Mouse (Mus musculus) small intestine, adult 10 weeks (tissue): Measurements from ENCODE around the gene Olfr356. TPM values are rescaled to one million over a fixed set of nuclear protein-coding genes. Genes with fewer than 3 reads are reported as not detected.

Experiments
- polyA plus RNA-seq: library from polyadenylated mRNA; stranded (reverse); fragments of 350-450 nt; fragmentation: Illumina TruSeq; extraction: RNeasy Lipid Tissue Mini Kit (QIAGEN cat#74804); gene quantifications from one replicate; pipeline ENCODE4 v1.2.3, GENCODE M21; 2014; ENCODE audit warnings: low replicate concordance

Olfr356 gene
- polyA plus RNA-seq, result not detected

DNA sequence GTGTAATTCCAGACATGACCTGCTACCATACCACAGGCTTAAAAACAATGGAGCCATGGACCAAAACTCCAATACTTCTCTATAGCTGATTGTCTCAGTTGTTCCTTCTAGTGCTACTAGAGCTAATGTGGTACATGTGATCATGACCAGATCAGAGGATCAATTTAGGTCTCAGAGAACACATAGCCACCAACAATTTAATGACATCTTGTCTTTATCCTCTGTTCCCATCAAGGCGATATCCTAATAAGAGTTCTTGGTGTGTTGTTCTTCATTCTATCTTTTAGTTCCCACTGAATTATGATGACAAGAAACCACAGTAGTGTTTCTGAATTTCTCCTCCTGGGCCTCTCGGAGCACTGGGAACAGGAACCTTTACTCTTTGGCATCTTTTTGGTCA lies at the start of gene Olfr356:
Gene Olfr356, plus strand, starts transcription at position 301 of the 400 bp plus-strand sequence.

DNA sequence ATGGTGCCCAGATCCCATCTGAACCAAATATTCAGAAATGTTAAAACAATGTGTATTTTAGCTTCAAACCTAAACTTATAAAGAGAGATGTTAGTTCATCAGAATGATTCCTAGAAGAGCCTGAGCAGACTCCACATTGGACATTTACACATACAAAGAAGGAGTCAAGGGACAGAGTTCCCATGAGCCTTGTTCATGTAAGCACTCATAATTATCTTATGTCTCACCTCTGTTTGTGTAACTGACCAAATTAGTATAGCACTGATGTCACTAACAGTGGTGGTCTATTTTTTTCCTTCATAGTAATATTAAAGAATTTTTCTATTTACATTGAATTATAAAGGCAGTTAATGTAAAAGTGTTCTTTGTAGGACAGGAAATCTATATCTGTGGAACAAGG lies 44.1 kb upstream of the Olfr356 start, which contains the start of gene Olfr353:
Gene Olfr353, minus strand, starts transcription at position 101 of the 400 bp plus-strand sequence.

DNA sequence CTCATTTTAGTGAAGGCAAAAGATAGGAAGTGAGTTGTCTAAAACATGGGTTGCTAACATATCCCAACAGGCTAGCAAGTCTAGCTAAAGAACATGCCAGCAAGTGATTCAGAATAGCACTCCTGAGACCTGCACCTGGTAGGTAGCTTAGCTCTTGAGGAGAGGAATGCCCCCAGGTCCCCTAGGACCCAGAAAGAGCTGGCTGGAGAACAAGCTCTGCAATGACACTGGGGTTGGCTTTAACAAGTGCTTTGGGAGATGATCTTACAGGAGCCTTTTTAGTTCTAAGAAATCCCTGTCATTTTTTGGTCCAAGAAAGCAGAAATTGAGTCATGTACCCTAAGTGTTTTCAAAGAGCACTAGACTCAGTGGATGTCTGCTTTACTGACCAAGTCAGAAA lies 31.5 kb upstream of the Olfr356 start, which contains the start of gene Olfr354:
Gene Olfr354, plus strand, starts transcription at position 301 of the 400 bp plus-strand sequence.

DNA sequence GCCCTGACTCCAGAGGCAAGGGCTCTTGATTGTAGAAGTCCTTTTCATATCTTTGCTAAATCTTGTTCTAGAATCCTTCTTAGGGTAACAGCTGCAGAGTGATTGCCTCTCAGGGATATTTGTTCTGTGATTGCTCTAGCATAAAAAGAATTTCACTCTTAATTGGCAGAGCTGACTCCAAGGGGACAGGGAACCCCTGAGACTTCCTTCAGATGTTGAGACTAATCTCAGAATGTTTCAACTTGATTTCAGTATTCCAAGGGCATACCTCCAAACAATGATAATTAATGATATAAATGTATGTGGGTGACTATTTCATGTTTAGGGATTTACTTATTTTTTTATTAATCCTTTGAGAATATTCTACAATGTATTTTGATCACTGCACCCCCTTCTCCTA lies 8.1 kb upstream of the Olfr356 start, which contains the start of gene Olfr355:
Gene Olfr355, minus strand, starts transcription at position 101 of the 400 bp plus-strand sequence.

Other genes with a start within 250 kb of the Olfr356 start
- not detected for gene Olfr347, start 205.2 kb upstream of the Olfr356 start, polyA plus RNA-seq
- not detected for gene Olfr348, start 152.8 kb upstream of the Olfr356 start, polyA plus RNA-seq
- not detected for gene Olfr50, start 146.6 kb upstream of the Olfr356 start, polyA plus RNA-seq
- not detected for gene Olfr3, start 120.1 kb upstream of the Olfr356 start, polyA plus RNA-seq
- gene Olfr350, start 90.8 kb upstream of the Olfr356 start, polyA plus RNA-seq, result not detected
- gene Olfr351, start 74.5 kb upstream of the Olfr356 start, polyA plus RNA-seq, result not detected
- gene Olfr352, start 68.7 kb upstream of the Olfr356 start, polyA plus RNA-seq, result not detected
- not detected for gene Olfr353, start 44.2 kb upstream of the Olfr356 start, polyA plus RNA-seq
- gene Olfr354, start 31.4 kb upstream of the Olfr356 start, polyA plus RNA-seq, result not detected
- not detected for gene Olfr355, start 8.2 kb upstream of the Olfr356 start, polyA plus RNA-seq
- not detected for gene Olfr357, start 56.7 kb downstream of the Olfr356 start, polyA plus RNA-seq
- gene Olfr358, start 72.2 kb downstream of the Olfr356 start, polyA plus RNA-seq, result not detected
- not detected for gene Olfr360, start 128.6 kb downstream of the Olfr356 start, polyA plus RNA-seq
- not detected for gene Olfr361, start 152.2 kb downstream of the Olfr356 start, polyA plus RNA-seq
- not detected for gene Olfr362, start 180.8 kb downstream of the Olfr356 start, polyA plus RNA-seq
- gene Olfr364-ps1, start 202.2 kb downstream of the Olfr356 start, polyA plus RNA-seq, result not detected